Mouse (Mus musculus) adrenal gland, adult 18-20 months (tissue): ENCODE measurements around the gene Phlpp1. TPM values are rescaled to one million over a fixed set of nuclear protein-coding genes. Genes with fewer than 3 reads are reported as not detected.
A peak's percentile ranks its signal among the peaks of the same experiment; 100 is the strongest.

Experiments used
- DNase-seq, 2 experiments: peaks; one replicate each; pipeline ENCODE4 v3.0.0; 2021 to 2022; ENCODE audit warnings: low spot score in 2 of 2
- total RNA-seq, 2 experiments: library from RNA; stranded (reverse); gene quantifications; 1 replicate in 1 of 2; 2 replicates in 1 of 2; pipeline ENCODE4 v1.2.3; 2021

Gene Phlpp1
- total RNA-seq, 2 experiments from 2014 or later = 13.2 to 17.3 TPM

- no peak for DNase-seq
These were observed 9.0 kb upstream of the Phlpp1 start for GRCm38 (mm10) chr1:106162581-106162980.

- no peak for DNase-seq
These were observed 8.2 kb upstream of the Phlpp1 start for GRCm38 (mm10) chr1:106163401-106163800.

GRCm38 (mm10) chr1:106164111-106164510 lies 7.4 kb upstream of the Phlpp1 start:
- DNase-seq = no peak

DNA sequence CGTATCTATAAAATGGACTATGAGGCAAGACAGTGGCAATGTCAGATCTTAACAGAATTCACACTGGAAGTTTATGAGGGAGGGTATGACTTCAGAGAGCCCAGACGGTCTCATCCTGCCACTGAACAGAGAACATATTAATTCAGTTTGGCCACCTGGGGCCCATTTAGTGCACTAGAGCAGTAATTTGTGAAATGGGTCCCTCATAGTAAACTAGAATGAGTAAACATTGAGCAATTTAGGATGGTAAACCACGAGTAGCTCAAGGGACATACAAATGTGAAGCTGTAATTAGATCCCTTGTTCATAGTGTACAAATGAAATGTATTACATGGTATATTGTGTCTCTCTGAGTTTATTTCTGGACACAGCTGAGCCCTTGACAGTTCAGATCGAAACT lies 3.6 kb upstream of the Phlpp1 start:
- no peak for DNase-seq

DNA sequence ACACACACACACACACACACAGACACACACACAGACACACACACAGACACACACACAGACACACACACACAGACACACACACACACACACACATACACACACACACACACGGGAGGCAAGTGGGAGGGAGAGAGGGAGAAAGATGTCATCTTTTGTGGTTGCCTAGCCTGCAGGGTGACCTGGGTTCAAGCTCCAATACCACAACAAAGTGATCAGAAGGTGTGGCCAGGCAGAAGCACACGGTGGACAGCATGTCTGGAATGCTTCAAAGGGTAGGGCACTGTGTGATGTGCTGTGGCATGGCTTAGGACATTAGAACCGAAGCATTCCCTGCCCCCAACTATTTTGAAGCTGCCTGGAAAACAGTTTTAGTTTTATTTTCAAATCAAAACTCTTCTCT lies 2.8 kb upstream of the Phlpp1 start:
- no peak for DNase-seq

DNA sequence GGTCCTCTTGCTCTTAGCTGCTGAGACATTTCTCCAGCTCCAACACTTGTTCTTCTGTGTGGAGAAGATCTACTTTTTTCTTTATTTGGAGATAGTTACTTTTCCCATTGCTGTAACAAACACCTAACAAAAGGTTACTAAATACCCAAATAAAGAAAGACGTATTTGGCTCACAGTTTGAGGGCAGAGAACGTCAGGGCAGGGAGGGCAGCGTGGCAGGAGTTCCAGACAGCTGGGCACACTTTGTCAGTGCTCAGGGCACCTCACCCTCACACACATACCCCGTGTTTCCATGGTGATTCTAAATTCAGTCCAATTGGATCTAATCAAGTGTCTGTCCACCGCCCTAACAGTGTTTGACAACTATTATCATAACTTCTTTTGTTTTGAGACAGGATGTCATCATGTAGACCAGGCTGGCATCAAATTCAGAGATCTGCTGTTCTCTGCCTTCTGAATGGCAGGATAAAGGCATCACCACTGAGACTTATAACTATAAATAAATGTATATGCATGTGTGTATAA lies 1.7 kb upstream of the Phlpp1 start:
- no peak for DNase-seq

DNA sequence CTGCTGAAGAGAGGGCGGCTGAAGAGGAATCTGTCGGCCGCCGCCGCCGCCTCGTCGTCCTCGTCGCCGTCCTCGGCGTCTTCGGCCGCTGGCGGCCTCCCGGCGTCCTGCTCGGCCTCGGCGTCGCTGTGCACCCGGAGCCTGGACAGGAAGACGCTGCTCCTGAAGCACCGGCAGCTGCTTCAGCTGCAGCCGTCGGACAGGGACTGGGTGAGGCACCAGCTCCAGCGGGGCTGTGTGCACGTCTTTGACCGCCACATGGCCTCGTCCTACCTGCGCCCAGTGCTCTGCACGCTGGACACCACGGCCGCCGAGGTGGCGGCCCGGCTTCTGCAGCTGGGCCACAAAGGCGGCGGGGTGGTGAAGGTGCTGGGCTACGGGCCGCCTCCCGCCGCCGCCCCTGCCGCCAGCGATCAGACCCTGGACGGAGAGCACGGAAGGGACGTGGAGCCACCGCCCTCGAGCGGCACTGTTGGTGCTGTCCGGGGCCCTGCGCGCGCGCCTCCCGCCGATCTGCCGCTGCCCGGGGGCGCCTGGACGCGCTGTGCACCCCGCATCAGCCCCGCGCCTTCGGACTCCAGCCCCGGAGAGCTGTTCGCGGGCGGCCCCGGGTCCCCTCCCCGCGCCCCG lies 864 bp downstream of the Phlpp1 start:
- peak; percentile 59 to 60 for DNase-seq

- peak; percentile 36 to 55 for DNase-seq
These were observed 1.4 kb downstream of the Phlpp1 start for GRCm38 (mm10) chr1:106172931-106173371.

DNA sequence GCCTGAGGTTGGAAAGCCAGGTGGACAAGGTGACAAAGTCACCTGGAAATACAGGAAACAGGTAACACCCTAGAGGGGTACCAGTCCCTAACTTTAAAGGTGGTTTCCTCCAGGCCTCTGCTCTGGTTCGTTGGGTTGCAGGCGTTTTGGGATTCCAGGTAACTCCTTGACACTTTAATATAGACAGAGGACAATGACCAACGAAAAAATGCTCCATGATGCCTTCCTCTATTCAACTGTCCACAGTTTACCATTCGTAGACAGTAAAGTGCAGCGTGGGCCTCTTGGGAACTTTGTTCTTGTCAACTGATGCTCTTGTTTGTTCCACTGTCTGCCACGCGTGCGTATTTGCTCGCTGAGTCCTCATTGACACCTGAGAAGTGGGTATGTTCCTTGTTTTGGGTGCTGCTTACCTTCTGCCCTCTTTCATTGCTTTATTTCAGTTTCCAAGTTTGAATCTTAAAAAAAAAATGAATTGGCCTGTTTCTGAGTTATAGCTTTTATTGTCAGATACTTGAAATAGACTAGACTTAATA lies 2.1 kb downstream of the Phlpp1 start:
- no peak for DNase-seq

DNA sequence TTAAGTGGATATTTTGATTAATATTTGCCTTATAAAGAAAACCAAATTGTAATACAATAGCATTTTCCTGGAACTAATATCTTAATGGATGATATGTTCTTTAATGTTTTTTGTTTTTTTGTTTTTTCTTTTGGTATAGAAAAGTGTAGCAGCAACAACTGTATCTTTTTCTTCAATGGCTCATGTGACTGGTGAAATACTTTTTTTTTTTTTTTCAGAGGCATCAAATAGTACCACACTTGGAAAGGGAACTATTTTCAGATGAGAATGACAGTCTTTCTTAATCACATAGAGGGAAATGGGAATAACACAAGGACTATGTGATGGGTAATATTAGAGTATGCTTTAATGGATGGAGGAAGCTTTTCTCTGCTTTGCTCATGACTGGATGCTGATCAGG lies 3.0 kb downstream of the Phlpp1 start:
- no peak for DNase-seq

- DNase-seq = no peak
These were observed 3.8 kb downstream of the Phlpp1 start for GRCm38 (mm10) chr1:106175360-106175759.

GRCm38 (mm10) chr1:106176791-106177190 lies 5.2 kb downstream of the Phlpp1 start:
- no peak for DNase-seq

- DNase-seq = no peak
These were observed 6.6 kb downstream of the Phlpp1 start for GRCm38 (mm10) chr1:106177868-106178790.

- no peak for DNase-seq
These were observed 12.1 kb downstream of the Phlpp1 start for GRCm38 (mm10) chr1:106183701-106184100.

GRCm38 (mm10) chr1:106184780-106185460 lies 13.4 kb downstream of the Phlpp1 start:
- no peak for DNase-seq

GRCm38 (mm10) chr1:106185461-106185924 lies 13.9 kb downstream of the Phlpp1 start:
- no peak for DNase-seq

GRCm38 (mm10) chr1:106186062-106186461 lies 14.5 kb downstream of the Phlpp1 start:
- no peak for DNase-seq

DNA sequence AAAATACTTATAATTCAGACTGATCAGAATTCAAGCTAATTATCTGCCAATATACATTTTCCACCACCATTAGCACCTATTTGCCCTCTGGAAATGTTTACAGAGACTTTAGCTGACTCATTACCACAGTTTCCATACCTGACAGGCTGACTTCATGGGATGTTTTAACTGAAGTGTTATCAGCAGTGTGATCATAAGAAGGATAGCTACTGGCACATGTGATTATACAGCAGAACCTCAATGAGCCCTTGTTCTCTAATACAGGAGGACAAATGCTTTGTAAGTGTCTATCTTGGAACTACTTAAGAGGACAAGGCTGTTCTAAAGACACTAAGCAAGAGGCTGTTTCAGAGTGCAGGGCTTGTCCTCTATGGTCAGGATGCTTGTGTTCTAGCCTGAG lies 15.9 kb downstream of the Phlpp1 start:
- DNase-seq = no peak

DNA sequence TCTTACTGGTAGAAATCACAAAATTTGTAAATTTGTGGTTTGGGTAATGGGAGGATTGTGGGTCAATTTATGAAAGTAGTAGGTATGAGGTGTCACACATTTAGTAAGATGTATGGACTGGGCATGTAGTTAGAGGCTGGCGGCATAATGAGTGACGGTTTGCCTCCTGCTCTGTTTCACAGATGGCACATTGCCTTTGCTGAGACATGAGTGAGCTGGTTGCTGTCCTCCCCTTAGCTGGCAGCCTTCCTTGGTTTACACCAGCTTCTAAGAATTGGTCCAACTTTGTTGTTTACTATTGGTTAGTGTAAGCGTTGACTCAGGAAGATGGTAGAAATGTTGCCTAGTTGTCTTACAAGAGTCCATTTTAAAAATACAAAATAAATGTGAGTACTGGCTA lies 17.2 kb downstream of the Phlpp1 start:
- no peak for DNase-seq

GRCm38 (mm10) chr1:106189311-106189710 lies 17.8 kb downstream of the Phlpp1 start:
- DNase-seq = no peak

DNA sequence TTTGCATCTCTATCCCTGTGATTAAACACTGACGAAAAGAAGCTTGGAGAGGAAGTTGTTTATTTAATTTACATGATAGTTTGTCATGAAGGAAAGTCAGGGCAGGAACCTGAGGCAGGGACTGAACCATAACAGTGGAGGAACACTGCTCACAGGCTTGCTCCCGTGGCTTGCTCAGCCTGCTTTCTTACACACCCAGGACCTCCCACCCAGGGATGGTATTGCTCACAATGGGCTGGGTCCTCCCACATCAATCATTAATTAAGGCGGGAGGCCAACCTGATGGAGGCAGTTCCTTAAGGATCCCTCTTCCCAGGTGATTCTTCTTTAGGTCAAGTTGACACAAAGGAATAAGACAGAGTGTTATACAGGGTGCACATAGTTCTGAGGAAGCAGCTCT lies 19.1 kb downstream of the Phlpp1 start:
- no peak for DNase-seq
